Mouse (Mus musculus): ENCODE data around the gene Glis2. TPM values are rescaled to one million over a fixed set of nuclear protein-coding genes. Genes with fewer than 3 reads are reported as not detected.

The Glis2 gene
- polyA plus RNA-seq, 1 experiment, result 23.6 TPM

- Histone ChIP-seq H3K4me3 (ENCODE audit: insufficient read depth, poor library complexity, severe bottlenecking) (peak overlapping the region; percentile 93), H3K27me3 (ENCODE audit: control insufficient read depth, insufficient read depth, insufficient read length) (no peaks in the 10 kb centered on the region), H3K79me3 (ENCODE audit: low read depth) (peaks cover 43% of the 10 kb centered on the region), H3ac (ENCODE audit: control insufficient read depth, insufficient read length, low read depth) (peak overlapping the region; percentile 91), H3K79me2 (ENCODE audit: control insufficient read depth, insufficient read depth) (peaks cover 60% of the 10 kb centered on the region), H3K36me3 (ENCODE audit: control insufficient read depth, insufficient read depth) (peaks cover 17% of the 10 kb centered on the region)
- TF ChIP-seq CEBPB (IDR thresholded peaks at IDR 0.05; ENCODE audit: low read depth) (no peak), MAX (IDR thresholded peaks at IDR 0.05) (peak; percentile 73), FOSL1 (IDR thresholded peaks at IDR 0.05; ENCODE audit: insufficient read depth, low read length, poor library complexity, severe bottlenecking) (no peak)
Observed at GRCm38 (mm10) chr16:4558384-4558979, 36.0 kb upstream of the Glis2 start.

- Histone ChIP-seq H3K4me3 (ENCODE audit: insufficient read depth, poor library complexity, severe bottlenecking) (peak overlapping the region; percentile 93), H3ac (ENCODE audit: control insufficient read depth, insufficient read length, low read depth) (peak overlapping the region; percentile 91), H3K79me3 (ENCODE audit: low read depth) (peaks cover 38% of the 10 kb centered on the region), H3K36me3 (ENCODE audit: control insufficient read depth, insufficient read depth) (peaks cover 17% of the 10 kb centered on the region), H3K79me2 (ENCODE audit: control insufficient read depth, insufficient read depth) (peaks cover 54% of the 10 kb centered on the region), H3K27me3 (ENCODE audit: control insufficient read depth, insufficient read depth, insufficient read length) (no peaks in the 10 kb centered on the region)
- TF ChIP-seq MAX (IDR thresholded peaks at IDR 0.05) (peak; percentile 93), CEBPB (IDR thresholded peaks at IDR 0.05; ENCODE audit: low read depth) (no peak), USF1 (IDR thresholded peaks at IDR 0.05; ENCODE audit: low read depth) (peak; percentile 45)
Observed at GRCm38 (mm10) chr16:4558980-4559631, 35.4 kb upstream of the Glis2 start.

- Histone ChIP-seq H3ac (ENCODE audit: control insufficient read depth, insufficient read length, low read depth) (peak within 1 kb of the TSS; percentile 91), H3K27me3 (ENCODE audit: control insufficient read depth, insufficient read depth, insufficient read length) (no peaks in the 10 kb centered on the region), H3K36me3 (ENCODE audit: control insufficient read depth, insufficient read depth) (peaks cover 17% of the 10 kb centered on the region), H3K79me2 (ENCODE audit: control insufficient read depth, insufficient read depth) (peaks cover 48% of the 10 kb centered on the region), H3K4me3 (ENCODE audit: insufficient read depth, poor library complexity, severe bottlenecking) (peak within 1 kb of the TSS; percentile 93), H3K79me3 (ENCODE audit: low read depth) (peaks cover 35% of the 10 kb centered on the region)
- TF ChIP-seq MYOD1 (IDR thresholded peaks at IDR 0.05; ENCODE audit: control insufficient read depth, insufficient read length, low read depth), result peak; percentile 59
- TF ChIP-seq MYOG (IDR thresholded peaks at IDR 0.05; ENCODE audit: control insufficient read depth, extremely low read depth, insufficient read length), result no peak
- TF ChIP-seq USF1 (IDR thresholded peaks at IDR 0.05; ENCODE audit: low read depth), result no peak
- TF ChIP-seq CEBPB (IDR thresholded peaks at IDR 0.05; ENCODE audit: low read depth), result no peak
- peak; percentile 31 for TF ChIP-seq MAX (IDR thresholded peaks at IDR 0.05)
- TF ChIP-seq CTCF (IDR thresholded peaks at IDR 0.05; ENCODE audit: control insufficient read depth, insufficient read depth, insufficient read length), result no peak
- TF ChIP-seq FOSL1 (IDR thresholded peaks at IDR 0.05; ENCODE audit: insufficient read depth, low read length, poor library complexity, severe bottlenecking), result no peak
Observed at GRCm38 (mm10) chr16:4559715-4560144, 34.8 kb upstream of the Glis2 start, which contains the start of gene Tfap4. Gene Tfap4, minus strand, starts transcription at chr16:4559854.

- peak overlapping the region; percentile 42 for H3ac ChIP-seq (ENCODE audit: control insufficient read depth, insufficient read length, low read depth)
- H3K27me3 ChIP-seq (ENCODE audit: control insufficient read depth, insufficient read depth, insufficient read length), result peaks cover 2% of the 10 kb centered on the region
- H3K4me3 ChIP-seq (ENCODE audit: insufficient read depth, poor library complexity, severe bottlenecking), result peak overlapping the region; percentile 93
- peaks cover 29% of the 10 kb centered on the region for H3K79me3 ChIP-seq (ENCODE audit: low read depth)
- peaks cover 12% of the 10 kb centered on the region for H3K36me3 ChIP-seq (ENCODE audit: control insufficient read depth, insufficient read depth)
- TF ChIP-seq MAX (IDR thresholded peaks at IDR 0.05), result no peak
- TF ChIP-seq CTCF (IDR thresholded peaks at IDR 0.05; ENCODE audit: control insufficient read depth, insufficient read depth, insufficient read length), result peak; percentile 43
- peaks cover 41% of the 10 kb centered on the region for H3K79me2 ChIP-seq (ENCODE audit: control insufficient read depth, insufficient read depth)
Observed at GRCm38 (mm10) chr16:4560145-4560952, 34.2 kb upstream of the Glis2 start.

- no peak for TF ChIP-seq FOSL1 (IDR thresholded peaks at IDR 0.05; ENCODE audit: insufficient read depth, low read length, poor library complexity, severe bottlenecking)
- TF ChIP-seq MYOD1 (IDR thresholded peaks at IDR 0.05; ENCODE audit: control insufficient read depth, insufficient read length, low read depth), result no peak
- peak; percentile 73 for TF ChIP-seq CTCF (IDR thresholded peaks at IDR 0.05; ENCODE audit: control insufficient read depth, insufficient read depth, insufficient read length)
- TF ChIP-seq USF1 (IDR thresholded peaks at IDR 0.05; ENCODE audit: low read depth), result no peak
- TF ChIP-seq MAX (IDR thresholded peaks at IDR 0.05), result peak; percentile 65
- H3K79me2 ChIP-seq (ENCODE audit: control insufficient read depth, insufficient read depth), result no peaks in the 10 kb centered on the region
- peaks cover 3% of the 10 kb centered on the region for H3K27me3 ChIP-seq (ENCODE audit: control insufficient read depth, insufficient read depth, insufficient read length)
- H3K36me3 ChIP-seq (ENCODE audit: control insufficient read depth, insufficient read depth), result no peaks in the 10 kb centered on the region
- H3K4me3 ChIP-seq (ENCODE audit: insufficient read depth, poor library complexity, severe bottlenecking), result no peak overlapping the region
- no peak overlapping the region for H3ac ChIP-seq (ENCODE audit: control insufficient read depth, insufficient read length, low read depth)
- H3K79me3 ChIP-seq (ENCODE audit: low read depth), result no peaks in the 10 kb centered on the region
Observed at GRCm38 (mm10) chr16:4567912-4568311, 26.6 kb upstream of the Glis2 start.

- no peaks in the 10 kb centered on the region for H3K36me3 ChIP-seq (ENCODE audit: control insufficient read depth, insufficient read depth)
- no peaks in the 10 kb centered on the region for H3K27me3 ChIP-seq (ENCODE audit: control insufficient read depth, insufficient read depth, insufficient read length)
- no peaks in the 10 kb centered on the region for H3K79me2 ChIP-seq (ENCODE audit: control insufficient read depth, insufficient read depth)
- H3ac ChIP-seq (ENCODE audit: control insufficient read depth, insufficient read length, low read depth), result no peak overlapping the region
- H3K79me3 ChIP-seq (ENCODE audit: low read depth), result no peaks in the 10 kb centered on the region
- TF ChIP-seq CEBPB (IDR thresholded peaks at IDR 0.05; ENCODE audit: low read depth), result no peak
- TF ChIP-seq MYOG (IDR thresholded peaks at IDR 0.05; ENCODE audit: control insufficient read depth, extremely low read depth, insufficient read length), result no peak
- TF ChIP-seq FOSL1 (IDR thresholded peaks at IDR 0.05; ENCODE audit: insufficient read depth, low read length, poor library complexity, severe bottlenecking), result no peak
- TF ChIP-seq MYOD1 (IDR thresholded peaks at IDR 0.05; ENCODE audit: control insufficient read depth, insufficient read length, low read depth), result no peak
- TF ChIP-seq USF1 (IDR thresholded peaks at IDR 0.05; ENCODE audit: low read depth), result no peak
- no peak for TF ChIP-seq MAX (IDR thresholded peaks at IDR 0.05)
- TF ChIP-seq CTCF (IDR thresholded peaks at IDR 0.05; ENCODE audit: control insufficient read depth, insufficient read depth, insufficient read length), result no peak
- H3K4me3 ChIP-seq (ENCODE audit: insufficient read depth, poor library complexity, severe bottlenecking), result no peak overlapping the region
Observed at GRCm38 (mm10) chr16:4570737-4571136, 23.8 kb upstream of the Glis2 start.

Measured in C2C12 (cell line).